Mouse (Mus musculus) cerebellum, postnatal 36 days (tissue): ENCODE measurements around the gene Elp5.
"Not testable (repeated sequence)": the region's sequence is repeated elsewhere in the genome, so short reads cannot be mapped to it uniquely, and the experiment has no call there.

Experiments
- DNase-seq, 2 experiments: peaks; one replicate each; pipeline ENCODE4 v3.0.0; 2021 to 2022; ENCODE audit warnings: mixed read lengths in 2 of 2

Gene Elp5

GRCm38 (mm10) chr11:69932254-69932653 lies 50.1 kb downstream of the Elp5 start:
- no peak for DNase-seq

DNA sequence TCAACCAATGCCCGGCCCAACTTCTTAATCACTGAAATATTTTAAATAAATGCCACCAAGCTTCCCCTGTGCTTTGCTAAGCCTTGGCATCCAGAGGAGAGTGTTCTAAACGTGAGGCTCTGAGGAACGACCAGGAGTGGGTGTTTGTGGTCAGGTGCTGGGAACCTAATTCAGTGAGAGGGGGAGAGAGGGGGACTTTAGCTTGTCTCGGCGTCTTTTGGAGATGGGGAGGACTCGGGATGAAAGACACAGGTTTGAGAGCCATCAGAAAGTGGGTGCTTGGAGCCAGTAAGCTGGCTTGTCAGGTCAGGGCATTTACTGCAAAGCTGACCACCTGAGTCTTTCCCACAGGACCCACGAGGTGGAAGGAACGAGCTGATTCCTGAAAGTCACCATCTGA lies 50.5 kb downstream of the Elp5 start:
- no peak for DNase-seq

GRCm38 (mm10) chr11:69930967-69931537 lies 51.3 kb downstream of the Elp5 start:
- DNase-seq: no peak

DNA sequence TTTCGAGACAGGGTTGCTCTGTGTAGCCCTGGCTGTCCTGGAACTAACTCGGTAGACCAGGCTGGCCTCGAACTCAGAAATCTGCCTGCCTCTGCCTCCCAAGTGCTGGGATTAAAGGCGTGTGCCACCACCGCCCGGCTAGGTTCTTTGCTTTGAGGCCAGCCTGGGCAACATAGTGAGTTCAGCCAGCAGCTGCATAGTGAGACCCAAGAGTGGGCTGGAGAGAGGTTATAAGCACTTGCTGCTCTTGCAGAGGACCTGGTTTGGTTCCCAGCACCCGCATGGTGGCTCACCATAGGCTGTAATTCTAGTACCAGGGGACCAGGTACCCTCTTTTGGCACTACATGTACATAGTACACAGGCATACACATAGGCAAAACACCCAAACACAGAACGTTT lies 52.1 kb downstream of the Elp5 start:
- DNase-seq: not testable (repeated sequence)

DNA sequence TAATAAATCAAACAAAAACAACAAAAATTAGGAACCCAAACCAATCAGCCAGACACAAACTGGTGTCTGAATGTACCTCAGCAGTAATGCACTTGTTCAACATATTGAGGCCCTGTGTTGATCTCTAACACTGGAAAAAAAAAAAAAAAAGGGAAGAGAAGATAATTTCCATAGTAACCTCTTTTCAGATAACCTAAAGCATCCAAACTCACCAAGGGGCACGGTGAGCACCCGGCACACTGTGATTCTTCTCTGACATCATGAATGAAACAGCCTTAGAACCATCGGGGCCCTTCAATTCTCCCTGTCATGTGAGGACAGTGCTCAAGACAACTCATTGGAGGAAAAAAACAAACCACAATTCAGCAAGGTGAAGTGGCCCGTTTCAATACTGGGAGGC lies 52.6 kb downstream of the Elp5 start:
- DNase-seq: no peak

DNA sequence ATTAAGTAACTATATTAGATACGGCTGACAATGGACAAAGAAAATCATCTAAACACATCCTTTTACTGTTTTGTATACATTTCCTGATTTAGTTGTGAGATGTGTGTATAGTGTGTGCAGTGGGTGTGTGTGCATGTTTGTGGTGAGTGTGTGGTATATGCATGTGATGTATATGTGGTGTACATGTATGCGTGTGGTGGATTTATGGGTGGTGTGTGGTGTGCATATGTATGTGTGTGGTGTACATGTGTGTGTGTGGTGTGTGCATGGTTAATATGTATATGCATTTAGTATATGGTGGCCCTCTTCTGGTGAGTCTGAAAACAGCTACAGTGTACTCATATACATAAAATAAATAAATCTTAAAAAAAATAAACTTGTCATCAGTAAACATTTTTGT lies 54.8 kb downstream of the Elp5 start:
- DNase-seq: no peak

DNA sequence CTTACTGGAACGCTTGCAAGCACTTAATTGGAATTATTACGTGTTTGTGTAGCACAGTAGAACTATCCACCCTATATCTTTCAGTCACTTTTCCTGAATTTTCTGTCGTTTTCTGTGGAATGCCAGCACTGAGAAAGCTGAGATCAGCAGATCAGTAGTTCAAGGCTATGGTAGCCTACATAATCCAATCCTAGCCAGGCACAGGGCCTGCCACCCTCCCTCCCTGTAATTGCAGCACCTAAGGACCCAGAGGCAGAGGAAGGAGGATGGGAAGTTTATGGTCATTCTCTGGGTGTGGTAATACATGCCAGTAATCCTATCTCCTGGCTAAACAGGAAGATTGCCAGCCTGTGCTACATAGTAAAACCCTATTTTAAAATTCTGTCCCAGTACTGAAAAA lies 59.5 kb downstream of the Elp5 start:
- DNase-seq: no peak

GRCm38 (mm10) chr11:69922012-69922756 lies 60.1 kb downstream of the Elp5 start:
- DNase-seq: no peak

- DNase-seq: peak; percentile 100
Measured at GRCm38 (mm10) chr11:69921114-69922011, 61.0 kb downstream of the Elp5 start, which contains the start of gene Eif5a. Gene Eif5a (minus strand): TSS chr11:69921958.

GRCm38 (mm10) chr11:69920266-69921031 lies 61.9 kb downstream of the Elp5 start:
- peak in 1 of 2 experiments; percentile 40 for DNase-seq

- DNase-seq: peak; percentile 39 to 42
Measured at GRCm38 (mm10) chr11:69919661-69920265, 62.6 kb downstream of the Elp5 start.

DNA sequence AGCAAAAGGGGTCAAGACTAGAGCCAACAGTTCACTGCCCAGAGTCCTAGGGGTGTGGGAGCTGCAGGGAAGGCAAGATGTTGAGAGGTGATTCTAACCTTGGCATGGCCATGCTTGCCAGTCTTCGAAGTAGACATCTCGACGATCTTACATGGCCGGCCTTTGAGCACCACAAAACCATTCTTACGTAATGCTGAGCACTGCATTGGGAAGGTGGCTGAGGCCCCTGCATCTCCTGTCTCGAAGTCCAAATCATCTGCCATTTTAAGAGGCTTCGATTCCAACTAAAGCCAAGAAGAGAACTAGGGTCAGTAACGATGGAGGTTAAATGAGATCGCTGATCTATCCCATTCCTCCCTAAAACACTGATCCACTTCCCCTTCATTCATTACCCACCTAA lies 63.3 kb downstream of the Elp5 start:
- no peak for DNase-seq
